Mouse (Mus musculus): ENCODE measurements at regions not wholly inside any gene's neighbourhood (a gene's known extent, or its start where the extent isn't known, plus 50 kb on each side); places are given as distances from the start of the nearest gene placed in this dataset.

DNA sequence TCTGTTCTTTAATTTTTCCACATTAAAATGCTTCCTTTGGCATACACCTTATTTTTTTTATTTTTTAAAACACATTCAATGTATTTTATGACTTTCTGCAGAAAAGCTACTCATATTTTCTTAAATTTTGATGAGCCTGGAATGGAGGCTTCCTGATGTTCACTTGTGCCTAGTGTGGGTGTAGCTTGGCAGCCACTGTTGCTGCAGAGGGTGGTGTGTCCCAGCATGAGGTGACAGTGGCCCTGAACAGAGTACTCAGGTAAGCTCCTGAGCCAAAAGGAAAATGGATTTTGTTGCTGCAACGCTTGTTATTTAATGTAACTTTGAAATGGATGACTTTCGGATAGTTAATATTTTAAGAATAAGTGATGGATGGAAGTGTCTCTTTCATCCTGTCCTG, 170.6 kb downstream of the Eipr1 start:
- intact Hi-C loops (cut with DNase I), result no loop called here
- DNase-seq (ENCODE audit: low spot score), result no peak

DNA sequence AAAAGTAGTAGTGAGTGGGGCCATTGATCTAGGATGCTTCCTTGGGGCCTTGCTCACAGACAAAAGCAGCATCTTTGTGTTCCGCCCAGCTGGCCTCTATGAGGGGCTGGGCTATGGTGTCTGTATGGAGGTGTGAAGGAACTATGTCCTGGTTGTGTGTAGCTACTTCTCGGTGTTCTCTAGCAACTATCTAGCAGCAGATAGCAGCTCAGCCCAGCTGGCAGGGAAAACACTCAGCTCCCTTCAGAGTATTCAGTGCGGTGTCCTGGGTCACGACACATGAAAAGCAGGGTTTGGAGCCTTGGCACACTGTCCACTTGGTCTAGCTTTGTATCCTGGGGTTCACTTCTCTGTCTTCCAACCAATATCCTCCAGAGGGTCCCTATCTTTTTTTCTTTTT, 173.6 kb downstream of the Eipr1 start:
- intact Hi-C loops (cut with DNase I), result no loop called here
- no peak for DNase-seq (ENCODE audit: low spot score)

DNA sequence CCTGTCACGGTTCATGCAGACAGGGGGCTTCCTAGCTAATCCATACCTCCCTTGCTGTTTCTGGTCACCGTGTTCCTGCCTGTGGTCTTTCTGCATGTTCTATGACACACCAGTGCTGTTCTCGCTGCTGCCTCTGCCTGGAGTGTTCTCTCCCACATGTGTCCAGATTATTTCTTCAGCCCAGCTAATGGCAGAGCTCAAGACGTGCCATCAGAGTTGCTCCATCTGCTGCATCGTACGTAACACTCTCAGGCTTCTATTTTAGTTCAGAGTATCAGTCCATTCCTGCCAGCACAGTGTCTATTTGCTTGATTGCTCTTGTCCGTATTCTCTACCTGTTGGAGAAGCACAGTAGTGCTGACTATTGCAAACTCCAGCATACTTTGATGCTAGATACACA, 188.3 kb downstream of the Eipr1 start:
- intact Hi-C loops (cut with DNase I), result no loop called here
- no peak for DNase-seq (ENCODE audit: low spot score)

- no peak for DNase-seq (ENCODE audit: low spot score)
- intact Hi-C loops (cut with DNase I), result no loop called here
These were observed 197.3 kb downstream of the Eipr1 start for GRCm38 (mm10) chr12:28948889-28949288.

DNA sequence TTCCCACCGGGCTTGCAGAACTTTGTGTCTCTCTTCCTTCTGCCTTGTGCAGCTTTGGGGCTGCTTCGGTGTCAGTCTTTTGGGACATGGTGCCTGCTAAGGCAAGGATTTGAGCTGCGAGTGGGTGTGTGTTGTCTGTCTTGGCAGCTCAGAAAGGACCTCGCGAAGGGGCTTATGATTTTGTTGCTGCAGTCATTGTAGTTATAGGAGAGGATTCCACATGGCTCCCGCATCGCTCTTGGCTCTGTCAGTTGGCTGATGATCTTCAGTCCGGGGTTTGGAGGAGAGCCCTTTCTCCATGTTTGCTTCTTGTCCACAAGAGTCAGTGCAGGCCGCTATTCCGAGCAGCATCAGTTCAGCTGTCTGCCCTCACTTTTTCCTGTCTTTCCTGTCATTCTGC, 197.7 kb downstream of the Eipr1 start:
- DNase-seq (ENCODE audit: low spot score), result no peak
- intact Hi-C loops (cut with DNase I), result no loop called here

DNA sequence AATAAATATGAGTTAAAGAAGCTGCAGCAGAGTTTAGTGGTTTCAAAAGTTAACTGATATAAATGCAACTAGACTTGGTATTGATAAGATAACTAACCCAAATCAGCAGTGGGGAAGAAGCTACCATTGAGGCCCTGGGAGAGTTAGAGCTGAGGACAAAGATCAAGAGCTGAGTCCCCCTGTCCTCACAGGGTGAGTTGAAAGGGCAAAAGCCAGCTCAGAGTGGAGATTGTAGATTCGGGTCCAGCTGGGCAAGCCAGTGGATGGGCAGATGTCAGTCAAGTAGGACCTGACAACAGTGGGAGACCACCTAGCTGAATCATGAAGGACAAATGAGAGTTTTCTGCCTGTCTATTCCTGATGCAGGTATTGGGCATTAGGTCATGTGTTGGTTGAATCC, 205.6 kb downstream of the Eipr1 start:
- intact Hi-C loops (cut with DNase I), result no loop called here

DNA sequence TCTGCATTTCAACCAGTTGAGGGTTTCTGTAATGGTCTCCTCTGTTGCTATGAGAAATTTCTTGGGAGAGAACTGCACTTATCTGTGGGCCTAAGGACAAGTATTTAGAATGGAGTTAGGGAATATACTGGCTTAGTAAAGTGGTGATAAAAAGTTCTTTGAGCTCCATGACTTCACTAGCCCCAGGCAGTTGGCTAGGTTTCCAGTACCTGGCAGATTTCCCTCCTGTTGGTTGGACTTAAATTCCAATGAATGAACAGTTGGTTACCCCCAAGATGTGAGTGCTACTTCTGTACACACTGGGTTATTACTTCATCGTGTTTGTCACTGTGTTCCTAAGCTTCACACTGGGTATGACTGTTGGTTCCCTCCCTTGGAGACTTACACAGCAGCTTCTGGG, 207.1 kb downstream of the Eipr1 start:
- no peak for DNase-seq (ENCODE audit: low spot score)
- intact Hi-C loops (cut with DNase I), result no loop called here

More for the DNA sequence above, 205.6 kb downstream of the Eipr1 start:
- no peak for DNase-seq (ENCODE audit: low spot score)

DNA sequence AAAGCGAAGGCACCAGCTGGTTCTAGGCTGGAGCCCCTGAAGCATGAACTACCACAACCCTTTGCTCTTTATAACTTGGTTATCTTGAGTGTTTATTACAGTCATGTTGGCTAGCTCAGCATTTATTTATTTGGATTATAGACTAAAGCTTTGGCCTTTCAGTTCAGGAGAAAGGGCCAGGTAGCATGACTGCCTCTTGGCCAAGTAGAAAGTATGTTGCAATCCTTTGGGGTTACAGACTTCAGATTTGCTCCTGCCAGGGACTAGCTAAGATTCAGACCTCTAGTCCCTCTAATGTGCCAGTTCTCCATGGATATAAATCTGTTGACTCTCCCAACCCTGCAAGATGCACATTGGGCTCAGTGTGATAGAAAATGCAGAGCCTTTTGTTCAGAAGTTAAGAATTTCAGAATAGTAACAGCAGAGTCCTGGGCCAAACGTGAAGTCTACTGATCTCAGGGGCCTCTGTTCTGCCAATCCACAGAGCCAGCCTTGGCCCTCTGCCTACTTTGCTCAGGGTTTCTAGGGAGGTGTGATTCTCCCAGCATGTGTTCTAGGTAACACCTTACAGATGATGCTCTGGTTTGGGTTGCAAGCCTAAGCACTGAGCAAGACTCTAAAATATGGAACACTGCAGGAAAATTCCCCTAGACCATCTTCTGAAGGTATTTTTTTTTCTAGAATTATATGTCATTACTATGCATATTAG, 218.2 kb downstream of the Eipr1 start:
- no peak for DNase-seq (ENCODE audit: low spot score)
- intact Hi-C loops (cut with DNase I), result no loop called here

DNA sequence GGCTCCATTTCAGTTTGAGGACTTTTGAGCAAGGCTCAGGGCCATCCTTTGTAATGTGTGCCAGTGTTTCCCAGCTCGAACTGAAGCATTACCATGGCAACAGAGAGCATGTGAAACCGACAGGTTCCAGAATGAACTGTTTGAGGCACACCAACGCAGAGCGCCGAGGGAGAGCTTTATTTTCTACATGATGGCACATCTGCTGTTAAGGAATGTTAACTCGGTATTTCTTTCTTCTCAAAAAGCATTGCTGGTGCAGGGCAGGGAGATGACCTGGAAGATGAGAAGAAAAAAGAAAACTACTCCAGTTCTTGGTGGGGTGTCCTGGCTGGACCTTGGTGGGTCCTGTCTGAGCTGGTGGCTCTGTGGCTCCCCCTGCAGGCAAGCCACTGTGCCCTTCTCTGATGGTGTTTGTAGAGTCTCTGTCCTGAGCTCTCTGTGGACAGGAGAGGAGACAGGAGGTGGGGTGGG, 223.0 kb downstream of the Eipr1 start:
- intact Hi-C loops (cut with DNase I), result no loop called here
- no peak for DNase-seq (ENCODE audit: low spot score)

GRCm38 (mm10) chr12:28975249-28975648, 223.6 kb downstream of the Eipr1 start:
- intact Hi-C loops (cut with DNase I), result no loop called here
- no peak for DNase-seq (ENCODE audit: low spot score)

DNA sequence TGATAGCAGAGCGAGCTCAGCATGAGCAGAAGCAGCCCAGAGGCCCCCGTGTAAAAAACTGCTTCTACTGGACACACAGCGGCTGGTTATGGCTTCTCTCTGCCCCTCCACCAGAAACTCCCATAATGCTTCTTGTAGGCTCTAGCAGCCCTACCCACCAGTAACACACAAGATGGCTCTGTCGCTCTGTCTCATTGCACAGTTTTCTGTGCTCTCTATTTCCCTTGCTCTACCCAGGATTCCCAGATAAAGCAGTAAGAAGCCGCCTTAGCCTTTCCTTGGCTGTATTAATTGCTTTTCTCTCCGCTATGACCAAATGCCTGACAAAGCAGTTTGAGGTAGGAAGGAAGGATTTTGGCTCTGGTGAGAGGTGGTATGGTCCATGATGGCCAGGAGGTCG, 228.1 kb downstream of the Eipr1 start:
- intact Hi-C loops (cut with DNase I), result no loop called here
- DNase-seq (ENCODE audit: low spot score), result no peak

- intact Hi-C loops (cut with DNase I), result no loop called here
These were observed 234.6 kb downstream of the Eipr1 start for GRCm38 (mm10) chr12:28986214-28986613.

GRCm38 (mm10) chr12:28997474-28998192, 246.0 kb downstream of the Eipr1 start:
- no peak for DNase-seq (ENCODE audit: low spot score)
- intact Hi-C loops (cut with DNase I), result no loop called here

More at GRCm38 (mm10) chr12:28986214-28986613, 234.6 kb downstream of the Eipr1 start:
- no peak for DNase-seq (ENCODE audit: low spot score)

- intact Hi-C loops (cut with DNase I), result no loop called here
- DNase-seq (ENCODE audit: low spot score), result no peak
These were observed 248.4 kb downstream of the Eipr1 start for GRCm38 (mm10) chr12:28999963-29000451.

DNA sequence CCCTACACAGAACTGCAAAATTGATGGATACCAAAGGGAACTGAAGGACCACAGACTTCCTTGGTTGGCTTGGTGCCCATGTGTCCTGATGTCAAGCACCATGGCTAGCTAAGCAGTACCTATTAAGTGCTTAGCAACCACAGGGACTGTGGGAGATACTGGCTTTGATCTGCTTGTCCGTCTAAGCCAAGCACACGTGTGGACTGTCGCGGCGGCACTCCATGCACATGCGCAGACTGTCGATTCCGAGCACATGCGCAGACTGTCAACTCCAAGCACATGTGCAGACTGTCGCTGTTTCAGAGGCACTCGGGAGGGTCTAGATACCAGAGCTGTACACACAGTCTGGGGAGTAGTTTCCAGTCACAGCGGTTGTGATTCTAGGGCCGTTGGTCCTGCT, 252.9 kb downstream of the Eipr1 start:
- intact Hi-C loops (cut with DNase I), result no loop called here
- no peak for DNase-seq (ENCODE audit: low spot score)

GRCm38 (mm10) chr12:29014601-29015000, 263.0 kb downstream of the Eipr1 start:
- DNase-seq (ENCODE audit: low spot score), result no peak
- intact Hi-C loops (cut with DNase I), result no loop called here

- DNase-seq (ENCODE audit: low spot score), result no peak
These were observed 263.7 kb downstream of the Eipr1 start for GRCm38 (mm10) chr12:29015200-29015862.

DNA sequence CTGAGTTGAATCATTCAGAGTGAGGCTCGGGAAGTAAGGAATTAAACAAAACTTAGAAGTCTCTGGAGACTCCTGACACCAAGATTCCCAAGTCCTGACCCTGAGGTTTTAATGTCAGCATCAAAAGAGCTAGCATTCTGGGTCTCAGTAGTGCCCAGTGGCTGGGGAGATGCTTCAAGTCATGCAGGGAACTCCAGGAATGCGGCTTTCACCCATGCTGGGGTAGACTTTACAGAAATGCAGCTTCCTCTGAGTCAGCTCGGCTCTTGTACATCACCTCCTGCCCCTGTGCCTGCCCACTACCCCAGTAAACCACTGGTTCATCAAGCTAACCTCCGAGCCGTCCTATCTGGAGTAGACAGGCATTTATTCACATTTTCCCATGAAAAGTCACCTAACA, 269.5 kb downstream of the Eipr1 start:
- intact Hi-C loops (cut with DNase I), result no loop called here
- no peak for DNase-seq (ENCODE audit: low spot score)

More at GRCm38 (mm10) chr12:29015200-29015862, 263.7 kb downstream of the Eipr1 start:
- intact Hi-C loops (cut with DNase I), result no loop called here

DNA sequence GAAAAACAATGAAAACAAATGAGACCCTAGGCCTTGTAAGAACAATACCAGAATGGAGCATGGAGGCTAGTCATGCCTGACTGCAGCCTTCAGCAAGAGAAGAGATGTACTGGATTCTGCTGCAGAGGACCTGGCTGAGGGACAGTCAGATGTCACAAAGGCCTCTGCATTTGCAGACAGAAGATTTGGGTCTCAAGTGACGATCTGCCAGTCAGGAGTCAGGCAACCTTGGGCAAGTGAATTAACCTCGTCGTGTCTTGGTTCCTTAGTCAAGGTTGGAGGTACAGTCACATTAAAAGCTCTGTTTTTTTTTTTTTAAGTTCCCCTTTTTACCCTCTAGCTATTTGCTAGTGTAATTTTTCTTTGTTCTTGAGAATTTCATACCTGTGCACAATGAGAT, 276.6 kb downstream of the Eipr1 start:
- no peak for DNase-seq (ENCODE audit: low spot score)
- intact Hi-C loops (cut with DNase I), result no loop called here

DNA sequence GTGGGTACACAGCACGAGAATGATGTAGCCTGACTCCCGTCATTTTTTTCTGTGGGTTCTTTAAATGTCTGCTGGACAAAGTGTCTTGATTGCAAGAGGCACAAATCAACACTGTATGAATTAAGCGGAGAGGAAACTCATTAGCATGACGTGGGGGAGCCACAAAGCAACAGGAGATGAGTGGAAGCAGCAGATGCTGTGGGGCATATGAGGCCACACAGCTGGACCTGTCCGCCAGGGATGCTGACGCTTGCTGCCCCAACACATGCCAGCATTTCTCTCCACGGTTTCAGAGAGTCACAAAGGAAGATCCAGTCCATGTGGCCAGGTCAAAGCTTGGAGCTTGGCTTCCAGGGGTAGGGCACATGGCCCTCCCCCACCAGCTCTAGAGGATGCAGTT, 277.9 kb downstream of the Eipr1 start:
- intact Hi-C loops (cut with DNase I), result no loop called here
- DNase-seq (ENCODE audit: low spot score), result no peak

GRCm38 (mm10) chr12:29046009-29046408, 294.4 kb downstream of the Eipr1 start:
- DNase-seq (ENCODE audit: low spot score), result no peak
- intact Hi-C loops (cut with DNase I), result no loop called here

Data from heart, postnatal 25 days (tissue).